Mouse (Mus musculus) stomach, embryonic 14.5 days (tissue): ENCODE data around the gene Rundc1. TPM values are rescaled to one million over a fixed set of nuclear protein-coding genes. Genes with fewer than 3 reads are reported as not detected.
"Not testable (repeated sequence)": the region's sequence is repeated elsewhere in the genome, so short reads cannot be mapped to it uniquely, and the experiment has no call there.

ENCODE experiments used
- ATAC-seq: fragments of 200-750 bp; cut with Nextera tagmentation; 2 replicates; pipeline ENCODE4 v1.8.0; 2017; ENCODE audit warnings: low read depth, moderate TSS enrichment; ENCODE audit not compliant: insufficient number of reproducible peaks, insufficient read depth, low FRiP score
- H3K27ac ChIP-seq: fragments of 300-500 bp; sonication (generic); 2 replicates; pipeline ENCODE4 v1.5.1; 2014; ENCODE audit warnings: mild to moderate bottlenecking, low read length, moderate library complexity, mixed read lengths
- H3K27me3 ChIP-seq: fragments of 300-500 bp; sonication (generic); 2 replicates; pipeline ENCODE4 v1.6.1; 2014; ENCODE audit warnings: low read length, control low read depth, mixed read lengths; ENCODE audit not compliant: control insufficient read depth, insufficient read depth
- H3K36me3 ChIP-seq: fragments of 300-500 bp; sonication (generic); 2 replicates; pipeline ENCODE4 v1.6.1; 2014; ENCODE audit warnings: mild to moderate bottlenecking, control low read depth, low read length, moderate library complexity, mixed read lengths; ENCODE audit not compliant: control insufficient read depth, insufficient read depth
- H3K4me1 ChIP-seq: fragments of 300-500 bp; sonication (generic); 2 replicates; pipeline ENCODE4 v1.6.1; 2014; ENCODE audit warnings: low read length, control low read depth, mixed read lengths; ENCODE audit not compliant: control insufficient read depth, insufficient read depth
- H3K4me2 ChIP-seq: fragments of 300-500 bp; sonication (generic); replicated peaks from 2 replicates; pipeline ENCODE4 v1.6.1; 2014; ENCODE audit warnings: low read depth, low read length, control low read depth
- H3K4me3 ChIP-seq: fragments of 300-500 bp; sonication (generic); 2 replicates; pipeline ENCODE4 v1.5.1; 2014; ENCODE audit warnings: low read depth, low read length, control low read depth
- H3K9ac ChIP-seq: fragments of 300-500 bp; sonication (generic); replicated peaks from 2 replicates; pipeline ENCODE4 v1.6.1; 2014; ENCODE audit warnings: low read depth, mild to moderate bottlenecking, control low read depth, low read length, moderate library complexity, mixed read lengths
- H3K9me3 ChIP-seq: fragments of 300-500 bp; sonication (generic); 2 replicates; pipeline ENCODE4 v1.6.1; 2016; ENCODE audit warnings: low read depth, low read length, control low read depth; ENCODE audit not compliant: control insufficient read depth
- WGBS: fragments of 180-500 bp; shearing (Covaris S2); extraction: QIAGEN DNeasy Blood & Tissue Kit; methylation state at CpG from one replicate; pipeline ENCODE4 v1.1.7; 2014; 5-methylcytosine and 5-hydroxymethylcytosine counted together
- polyA plus RNA-seq: library from polyadenylated mRNA; unstranded; fragments of >200 nt; fragmentation: Nextera tagmentation; extraction: Ambion mirVana; gene quantifications from 2 replicates; pipeline ENCODE4 v1.2.1, GENCODE M21; 2014

The Rundc1 gene
- polyA plus RNA-seq, 1 experiment from 2014 or later, result 12.0 TPM

DNA sequence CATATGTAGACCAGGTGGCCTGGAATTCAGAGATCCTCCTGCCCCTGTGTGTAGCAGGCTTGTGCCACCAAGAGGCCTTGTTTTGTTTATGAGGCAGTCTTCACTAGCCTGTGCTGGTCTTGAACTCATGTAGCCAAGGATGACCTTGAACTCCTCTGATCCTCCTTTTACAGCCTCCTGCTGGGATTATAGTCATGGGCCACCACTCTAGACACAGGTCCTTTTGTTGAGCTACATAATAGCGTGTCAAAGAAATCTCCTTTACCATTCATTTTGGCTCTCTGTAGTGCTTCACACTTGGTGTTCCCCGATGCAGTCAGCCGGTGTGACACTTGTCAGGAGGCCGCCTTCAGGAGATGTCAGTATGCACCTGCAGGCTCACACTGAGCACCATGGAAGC lies 12.0 kb downstream of the Rundc1 start:
- ATAC-seq, result no peak
- no peak overlapping the region for H3K27ac ChIP-seq
- WGBS, result 84% methylated on average over 4 of the region's 4 CpGs
- no peak overlapping the region for H3K4me2 ChIP-seq
- no peaks in the 10 kb centered on the region for H3K4me1 ChIP-seq
- no peaks in the 10 kb centered on the region for H3K27me3 ChIP-seq
- H3K9ac ChIP-seq, result no peak overlapping the region
- H3K36me3 ChIP-seq, result peaks cover 25% of the 10 kb centered on the region
- H3K9me3 ChIP-seq, result no peaks in the 10 kb centered on the region
- no peak overlapping the region for H3K4me3 ChIP-seq

DNA sequence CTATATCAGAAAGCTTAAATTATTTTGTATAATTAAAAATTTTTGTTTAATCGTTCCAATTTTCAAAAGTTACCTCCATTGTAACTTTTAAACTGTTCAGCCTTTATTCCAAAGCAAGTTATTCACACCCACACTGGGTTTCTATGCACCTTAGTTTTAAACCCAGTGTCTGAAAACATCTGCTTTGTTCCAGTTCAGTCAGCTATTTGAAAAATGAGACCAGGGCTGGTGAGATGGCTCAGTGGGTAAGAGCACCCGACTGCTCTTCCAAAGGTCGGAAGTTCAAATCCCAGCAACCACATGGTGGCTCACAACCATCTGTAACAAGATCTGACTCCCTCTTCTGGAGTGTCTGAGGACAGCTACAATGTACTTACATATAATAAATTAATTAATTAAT lies 13.1 kb downstream of the Rundc1 start:
- H3K27me3 ChIP-seq, H3K9ac ChIP-seq, H3K27ac ChIP-seq, ATAC-seq, H3K4me1 ChIP-seq, H3K4me3 ChIP-seq, H3K9me3 ChIP-seq, H3K4me2 ChIP-seq: not testable (repeated sequence)
- H3K36me3 ChIP-seq, result peaks cover 18% of the 10 kb centered on the region
- 54% methylated on average over 3 of the region's 3 CpGs for WGBS

DNA sequence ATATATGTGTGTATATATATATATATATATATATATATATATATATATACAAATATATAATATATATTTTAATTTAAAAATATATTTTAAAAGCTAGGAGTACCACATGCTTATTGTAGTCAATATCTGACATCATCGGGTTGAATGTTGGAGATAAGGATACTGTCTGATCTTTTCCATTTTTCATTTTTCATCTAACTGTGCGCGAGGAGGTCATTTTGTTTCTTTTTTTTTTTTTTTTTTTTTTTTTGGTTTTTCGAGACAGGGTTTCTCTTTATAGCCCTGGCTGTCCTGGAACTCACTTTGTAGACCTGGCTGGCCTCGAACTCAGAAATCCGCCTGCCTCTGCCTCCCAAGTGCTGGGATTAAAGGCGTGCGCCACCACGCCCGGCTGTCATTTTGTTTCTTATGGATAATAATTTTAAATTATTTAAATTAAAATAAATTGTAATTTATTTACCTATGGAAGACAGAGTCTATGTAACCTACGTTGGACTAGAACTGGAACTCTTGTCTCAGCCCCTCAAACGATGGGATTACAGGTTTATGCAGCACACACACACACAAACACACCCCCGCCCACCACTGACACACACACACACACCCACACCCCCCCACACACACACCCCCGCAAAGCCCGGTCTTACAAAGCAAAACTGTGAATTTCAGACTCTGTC lies 16.7 kb downstream of the Rundc1 start:
- not testable (repeated sequence) for H3K9ac ChIP-seq, ATAC-seq, H3K27ac ChIP-seq, H3K9me3 ChIP-seq, H3K27me3 ChIP-seq
- Histone ChIP-seq H3K4me1 (peaks cover 15% of the 10 kb centered on the region; the same call in 1 of the 2 replicates), H3K4me3 (peak overlapping the region; percentile 87), H3K36me3 (peaks cover 21% of the 10 kb centered on the region), H3K4me2 (peak overlapping the region; percentile 31)
- 38% methylated on average over 15 of the region's 15 CpGs for WGBS

DNA sequence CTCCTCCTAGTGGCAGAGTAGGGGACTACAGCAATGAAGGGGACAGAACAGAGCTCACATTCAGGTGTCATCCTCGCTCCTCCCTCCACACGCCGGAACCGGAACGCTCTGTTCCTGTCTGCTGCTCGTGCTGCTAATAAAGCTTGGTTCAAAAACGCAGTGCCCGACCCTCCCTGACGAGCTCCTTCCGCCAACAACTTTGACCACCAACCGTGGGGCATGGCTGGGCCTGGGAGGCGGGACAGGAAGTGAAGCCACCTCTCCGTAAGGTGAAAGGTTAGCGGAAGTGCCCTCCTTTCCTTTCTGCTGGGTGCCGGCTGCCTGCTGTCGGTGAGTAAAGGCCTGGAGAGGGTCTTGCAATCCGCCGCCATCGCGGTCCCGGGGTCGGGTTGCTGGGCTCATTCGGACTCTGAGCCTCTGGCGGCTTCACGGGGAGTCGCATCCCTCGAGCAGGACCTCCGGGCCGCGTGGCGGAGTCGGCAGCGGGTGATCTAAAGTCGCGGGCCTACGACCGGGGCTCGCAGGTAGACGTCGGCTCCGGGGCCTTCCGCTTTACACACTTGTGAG lies 17.3 kb downstream of the Rundc1 start, which contains the start of gene Rpl27:
TSS of gene Rpl27 (plus strand) at position 172 of the 567 bp plus-strand sequence.
- Histone ChIP-seq H3K4me1 (peaks cover 15% of the 10 kb centered on the region; the same call in 1 of the 2 replicates), H3K4me3 (peak within 1 kb of the TSS; percentile 87), H3K36me3 (peaks cover 21% of the 10 kb centered on the region), H3K27me3 (no peaks in the 10 kb centered on the region), H3K9me3 (no peaks in the 10 kb centered on the region), H3K4me2 (peak within 1 kb of the TSS; percentile 93), H3K27ac (peak within 1 kb of the TSS; percentile 90), H3K9ac (peak within 1 kb of the TSS; percentile 95)
- WGBS, result under 1% methylated on average over 42 of the region's 42 CpGs
- peak; percentile 98 for ATAC-seq

DNA sequence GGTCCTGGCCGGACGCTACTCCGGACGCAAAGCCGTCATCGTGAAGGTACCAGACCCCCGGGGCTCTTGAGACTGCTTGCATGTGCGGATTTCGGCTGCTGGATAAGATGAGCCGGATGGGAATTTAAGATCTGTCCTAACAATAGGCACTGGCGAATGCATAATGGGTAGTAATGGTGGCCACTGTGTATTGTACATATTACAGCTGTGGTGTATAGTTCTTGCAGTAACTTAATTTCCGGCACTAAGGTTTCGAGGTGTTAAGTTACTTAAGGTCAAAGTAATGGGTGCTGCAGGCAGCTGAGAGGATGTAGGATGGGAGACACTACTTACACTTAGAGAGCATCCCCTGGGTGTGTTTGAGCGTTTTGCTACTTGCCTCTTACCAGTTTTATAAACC lies 17.9 kb downstream of the Rundc1 start:
- Histone ChIP-seq H3K27ac (peak overlapping the region; percentile 90), H3K27me3 (no peaks in the 10 kb centered on the region), H3K4me1 (peaks cover 15% of the 10 kb centered on the region; the same call in 1 of the 2 replicates), H3K4me2 (peak overlapping the region; percentile 93), H3K36me3 (peaks cover 21% of the 10 kb centered on the region), H3K9ac (peak overlapping the region; percentile 95), H3K9me3 (no peaks in the 10 kb centered on the region), H3K4me3 (peak overlapping the region; percentile 87)
- WGBS, result under 1% methylated on average over 14 of the region's 14 CpGs
- ATAC-seq, result no peak; the same call in 1 of the 2 replicates

DNA sequence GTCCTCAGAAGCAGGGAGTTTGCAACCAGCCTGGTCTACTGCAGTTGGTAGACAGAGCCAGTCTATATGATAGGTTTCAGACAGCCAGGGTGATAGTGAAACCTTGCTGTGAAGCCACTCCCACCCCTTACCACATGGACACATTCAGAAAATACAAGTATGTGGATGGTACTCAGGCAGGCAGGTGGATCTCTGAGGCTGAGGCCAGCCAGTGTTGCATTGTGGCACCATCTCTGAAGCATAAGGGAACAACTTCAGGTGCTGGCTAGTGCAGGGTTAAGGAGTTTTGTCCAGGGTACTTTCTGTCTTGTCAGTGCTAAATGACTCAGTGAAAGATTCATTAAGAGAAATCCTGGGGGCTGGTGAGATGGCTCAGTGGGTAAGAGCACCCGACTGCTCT lies 21.4 kb downstream of the Rundc1 start:
- H3K4me3 ChIP-seq, result no peak overlapping the region
- no peak overlapping the region for H3K27ac ChIP-seq
- no peaks in the 10 kb centered on the region for H3K9me3 ChIP-seq
- peaks cover 17% of the 10 kb centered on the region; the same call in 1 of the 2 replicates for H3K4me1 ChIP-seq
- no peaks in the 10 kb centered on the region for H3K27me3 ChIP-seq
- no peak overlapping the region for H3K9ac ChIP-seq
- 79% methylated on average over 1 of the region's 1 CpGs for WGBS
- no peak overlapping the region for H3K4me2 ChIP-seq
- ATAC-seq, result no peak
- peaks cover 21% of the 10 kb centered on the region for H3K36me3 ChIP-seq

DNA sequence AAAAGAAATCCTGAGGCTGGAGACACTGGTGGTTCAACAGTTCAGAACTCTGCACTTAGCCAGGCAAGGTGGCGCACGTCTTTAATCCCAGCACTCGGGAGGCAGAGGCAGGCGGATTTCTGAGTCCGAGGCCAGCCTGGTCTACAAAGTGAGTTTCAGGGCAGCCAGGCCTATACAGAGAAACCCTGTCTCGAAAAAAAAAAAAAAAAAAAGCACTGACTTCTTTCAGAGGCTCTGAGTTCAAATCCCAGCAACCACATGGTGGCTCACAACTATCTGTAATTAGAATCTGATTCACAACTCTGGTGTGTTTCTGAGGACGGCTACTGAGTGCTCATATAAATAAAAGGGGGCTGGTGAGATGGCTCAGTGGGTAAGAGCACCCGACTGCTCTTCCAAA lies 22.0 kb downstream of the Rundc1 start:
- ATAC-seq, result not testable (repeated sequence)

DNA sequence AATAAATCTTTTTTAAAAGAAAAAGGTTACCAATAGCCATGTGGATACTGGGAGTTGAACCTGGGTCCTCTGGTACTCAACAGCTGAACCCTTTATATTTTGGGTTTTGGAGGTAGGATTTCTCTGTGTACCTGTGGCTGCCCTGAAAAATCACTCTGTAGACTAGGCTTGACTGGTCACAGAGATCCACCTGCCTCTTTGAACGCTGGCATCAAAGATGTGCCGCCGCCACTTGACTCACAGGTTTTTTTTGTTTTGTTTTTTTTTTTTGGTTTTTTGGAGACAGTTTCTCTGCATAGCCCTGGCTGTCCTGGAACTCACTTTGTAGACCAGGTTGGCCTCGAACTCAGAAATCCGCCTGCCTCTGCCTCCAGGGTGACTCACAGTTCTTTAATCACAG lies 22.9 kb downstream of the Rundc1 start:
- Histone ChIP-seq H3K4me3 (no peak overlapping the region), H3K27ac (peak overlapping the region; percentile 10; the same call in 1 of the 2 replicates), H3K36me3 (peaks cover 21% of the 10 kb centered on the region), H3K4me2 (peak overlapping the region; percentile 59; the same call in 1 of the 2 replicates), H3K27me3 (no peaks in the 10 kb centered on the region), H3K9ac (no peak overlapping the region), H3K9me3 (no peaks in the 10 kb centered on the region), H3K4me1 (peaks cover 17% of the 10 kb centered on the region; the same call in 1 of the 2 replicates)
- WGBS, result 87% methylated on average over 5 of the region's 5 CpGs
- no peak for ATAC-seq

More for the DNA sequence above, 22.0 kb downstream of the Rundc1 start:
- H3K27ac ChIP-seq, H3K9ac ChIP-seq, H3K4me3 ChIP-seq, H3K27me3 ChIP-seq, H3K9me3 ChIP-seq, H3K4me2 ChIP-seq: not testable (repeated sequence)
- 91% methylated on average over 8 of the region's 8 CpGs for WGBS
- H3K4me1 ChIP-seq, result peaks cover 17% of the 10 kb centered on the region; the same call in 1 of the 2 replicates
- H3K36me3 ChIP-seq, result peaks cover 21% of the 10 kb centered on the region
